Mouse (Mus musculus) megakaryocyte, embryonic 14.5 days (primary cell): ENCODE results near the gene Gm10638. TPM values are rescaled to one million over a fixed set of nuclear protein-coding genes. Genes with fewer than 3 reads are reported as not detected.

Source experiments
- H3K27me3 ChIP-seq: replicated peaks from 2 replicates; pipeline ENCODE3; 2012; ENCODE audit warnings: inconsistent platforms
- H3K36me3 ChIP-seq: replicated peaks from 2 replicates; pipeline ENCODE3; 2012; ENCODE audit warnings: low read length, inconsistent platforms, mixed read lengths
- H3K4me1 ChIP-seq: 2 replicates; pipeline ENCODE4 v1.6.1; 2012; ENCODE audit warnings: inconsistent platforms
- H3K4me3 ChIP-seq: replicated peaks from 2 replicates; pipeline ENCODE3; 2012; ENCODE audit warnings: moderate library complexity, mild to moderate bottlenecking, inconsistent platforms
- H3K9me3 ChIP-seq: 2 replicates; pipeline ENCODE4 v1.6.1; 2012; ENCODE audit warnings: inconsistent platforms
- FLI1 ChIP-seq: IDR thresholded peaks from 2 replicates; pipeline ENCODE4 v1.6.1; 2012; ENCODE audit warnings: low read length, inconsistent platforms, mixed read lengths
- GATA1 ChIP-seq: IDR thresholded peaks from 3 replicates; pipeline ENCODE4 v1.6.1; 2012; ENCODE audit warnings: mixed read lengths, low read length, inconsistent platforms, borderline replicate concordance
- polyA plus RNA-seq: library from polyadenylated mRNA; stranded (reverse); fragments of >175 nt; gene quantifications from 2 replicates; pipeline ENCODE4 v1.2.3, GENCODE M21; 2012; ENCODE audit warnings: low replicate concordance; ENCODE audit not compliant: insufficient read depth

The Gm10638 gene
- polyA plus RNA-seq, 1 experiment = 4.0 TPM

DNA sequence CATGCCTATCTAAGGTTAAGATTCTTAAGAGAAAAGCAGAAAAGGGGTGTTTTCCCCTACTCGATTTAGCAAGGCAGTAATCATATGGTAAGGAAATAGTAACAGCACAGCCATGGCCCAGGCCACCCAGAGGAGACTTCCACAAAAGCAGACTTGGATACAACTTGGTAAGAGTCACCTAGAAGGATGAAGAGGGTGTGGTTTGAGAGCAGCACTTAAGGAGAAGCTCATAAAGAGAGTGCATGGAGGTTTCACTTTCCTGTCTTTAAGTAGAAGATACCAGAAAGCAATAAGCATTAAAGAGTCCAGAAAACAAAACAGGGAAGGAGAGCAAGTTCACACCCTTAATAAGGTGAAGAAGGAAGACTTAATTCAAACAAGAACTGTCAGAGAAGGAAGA, 10.5 kb upstream of the Gm10638 start:
- Histone ChIP-seq H3K4me1 (peaks cover 68% of the 10 kb centered on the region), H3K9me3 (no peaks in the 10 kb centered on the region), H3K36me3 (peaks cover 8% of the 10 kb centered on the region), H3K4me3 (no peak overlapping the region), H3K27me3 (no peaks in the 10 kb centered on the region)
- no peak for TF ChIP-seq FLI1
- TF ChIP-seq GATA1 = no peak

DNA sequence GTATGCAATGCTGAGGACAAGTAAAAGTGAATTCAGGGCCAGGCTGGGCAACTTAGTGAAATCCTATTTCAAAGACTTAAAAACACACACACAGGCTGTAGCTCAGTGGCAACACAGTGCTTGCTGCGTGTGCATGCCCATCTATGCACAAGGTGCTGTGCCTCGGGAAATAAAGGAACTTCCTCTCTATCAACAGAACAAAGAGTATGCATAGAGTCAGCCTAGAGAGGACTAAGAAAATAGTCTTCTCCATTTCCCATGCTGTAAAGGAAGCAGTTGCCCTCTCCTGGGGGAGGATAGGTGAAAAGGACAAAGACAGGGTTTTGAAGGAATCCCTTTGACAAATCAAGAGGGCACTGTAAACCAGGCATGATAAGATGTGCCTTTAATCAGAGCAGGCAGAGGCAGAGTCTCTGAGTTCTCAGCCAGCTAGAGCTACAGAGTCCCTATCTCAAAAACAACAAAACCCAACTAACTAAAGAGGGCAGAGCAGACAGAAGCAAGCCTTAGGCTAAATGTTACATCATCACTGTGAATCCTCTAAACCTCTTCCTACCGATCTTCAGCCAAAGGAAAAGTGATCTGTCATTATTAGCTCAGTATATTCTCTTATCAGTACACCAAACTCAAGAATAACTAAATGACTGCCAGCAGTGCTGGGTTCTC, 9.9 kb upstream of the Gm10638 start:
- TF ChIP-seq FLI1 (no peak), GATA1 (no peak)

DNA sequence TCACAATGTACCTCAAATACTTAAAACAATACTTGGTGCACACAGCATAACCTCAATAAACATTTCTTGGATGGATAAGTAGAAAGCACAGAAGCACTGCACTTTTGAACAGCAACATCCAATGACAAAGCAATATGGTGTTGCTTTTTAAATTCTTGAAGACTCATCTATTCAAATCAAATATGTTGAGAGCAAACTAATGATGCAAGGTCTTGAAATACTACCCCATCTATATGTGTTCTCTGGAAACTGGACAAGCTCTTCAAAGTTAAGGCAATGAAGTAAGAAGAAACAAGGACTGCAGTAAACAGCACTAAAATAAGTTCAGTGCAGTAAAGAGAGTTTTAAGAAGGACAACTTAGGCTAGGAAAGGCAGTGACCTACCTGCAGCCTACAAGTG, 4.6 kb upstream of the Gm10638 start:
- Histone ChIP-seq H3K4me3 (no peak overlapping the region), H3K36me3 (peaks cover 9% of the 10 kb centered on the region), H3K4me1 (peaks cover 74% of the 10 kb centered on the region), H3K27me3 (no peaks in the 10 kb centered on the region), H3K9me3 (no peaks in the 10 kb centered on the region)
- TF ChIP-seq GATA1 (no peak), FLI1 (no peak)

More for the DNA sequence above, 9.9 kb upstream of the Gm10638 start:
- Histone ChIP-seq H3K36me3 (peaks cover 8% of the 10 kb centered on the region), H3K27me3 (no peaks in the 10 kb centered on the region), H3K4me1 (peaks cover 69% of the 10 kb centered on the region), H3K9me3 (no peaks in the 10 kb centered on the region), H3K4me3 (peak overlapping the region; percentile 81)

DNA sequence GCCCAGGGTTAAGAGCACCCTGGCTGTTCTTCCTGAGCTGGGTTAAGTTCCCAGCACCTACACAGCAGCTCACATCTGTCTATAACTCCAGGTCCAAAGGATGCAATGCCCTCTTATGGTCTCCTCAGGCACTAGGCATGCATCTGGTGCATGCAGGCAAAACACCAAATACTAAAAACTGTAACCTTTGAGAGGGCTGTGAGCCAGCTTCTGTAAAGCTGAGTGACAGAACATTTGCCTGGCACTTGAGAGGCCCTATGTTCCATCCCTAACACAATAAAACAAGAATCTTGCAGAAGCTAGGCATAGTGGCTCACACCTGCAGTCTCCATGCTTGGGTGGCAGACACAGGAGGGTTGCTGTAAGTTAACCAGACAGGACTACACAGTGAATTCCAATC, 3.9 kb upstream of the Gm10638 start:
- no peaks in the 10 kb centered on the region for H3K9me3 ChIP-seq
- no peaks in the 10 kb centered on the region for H3K27me3 ChIP-seq
- H3K4me3 ChIP-seq = peak overlapping the region; percentile 54
- TF ChIP-seq FLI1 = no peak
- no peak for TF ChIP-seq GATA1
- H3K36me3 ChIP-seq = peaks cover 9% of the 10 kb centered on the region
- H3K4me1 ChIP-seq = peaks cover 71% of the 10 kb centered on the region

DNA sequence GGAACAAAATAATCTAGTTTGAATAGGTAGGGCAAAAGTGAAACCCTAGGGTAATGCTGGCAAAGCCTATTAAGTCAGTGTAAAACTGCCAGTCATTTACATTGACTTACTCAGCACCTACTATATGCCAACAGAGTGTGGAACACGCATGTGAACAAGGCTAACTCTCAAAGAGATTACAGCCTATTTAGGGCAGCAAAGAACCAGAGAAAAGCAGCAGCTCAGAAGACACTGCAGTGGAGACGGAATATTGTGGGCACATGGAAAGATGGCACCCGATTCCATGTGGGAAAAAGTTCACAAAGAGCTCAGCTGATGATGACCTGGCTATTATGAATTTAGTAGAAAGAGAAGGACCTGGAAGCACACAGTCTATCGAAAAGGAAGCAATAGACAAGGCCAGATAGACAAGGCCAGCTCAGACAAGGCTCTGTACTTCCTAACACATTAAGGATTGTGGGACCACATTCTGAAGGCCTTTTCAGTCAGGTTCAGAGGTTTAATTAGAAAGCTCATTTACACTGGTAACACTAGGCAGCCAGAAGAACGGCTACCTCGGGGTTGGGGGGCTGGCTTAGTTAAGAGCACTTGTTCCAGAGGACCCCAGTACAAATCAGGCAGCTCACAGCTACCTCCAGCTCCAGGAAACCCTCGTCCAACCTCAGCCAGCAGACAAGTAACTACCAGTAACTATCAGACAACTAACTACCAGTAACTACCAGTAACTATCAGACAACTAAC, 2.7 kb upstream of the Gm10638 start:
- peaks cover 68% of the 10 kb centered on the region for H3K4me1 ChIP-seq
- H3K4me3 ChIP-seq = peak overlapping the region; percentile 59
- no peaks in the 10 kb centered on the region for H3K27me3 ChIP-seq
- TF ChIP-seq FLI1 (no peak), GATA1 (no peak)
- no peaks in the 10 kb centered on the region for H3K9me3 ChIP-seq
- H3K36me3 ChIP-seq = peaks cover 9% of the 10 kb centered on the region

DNA sequence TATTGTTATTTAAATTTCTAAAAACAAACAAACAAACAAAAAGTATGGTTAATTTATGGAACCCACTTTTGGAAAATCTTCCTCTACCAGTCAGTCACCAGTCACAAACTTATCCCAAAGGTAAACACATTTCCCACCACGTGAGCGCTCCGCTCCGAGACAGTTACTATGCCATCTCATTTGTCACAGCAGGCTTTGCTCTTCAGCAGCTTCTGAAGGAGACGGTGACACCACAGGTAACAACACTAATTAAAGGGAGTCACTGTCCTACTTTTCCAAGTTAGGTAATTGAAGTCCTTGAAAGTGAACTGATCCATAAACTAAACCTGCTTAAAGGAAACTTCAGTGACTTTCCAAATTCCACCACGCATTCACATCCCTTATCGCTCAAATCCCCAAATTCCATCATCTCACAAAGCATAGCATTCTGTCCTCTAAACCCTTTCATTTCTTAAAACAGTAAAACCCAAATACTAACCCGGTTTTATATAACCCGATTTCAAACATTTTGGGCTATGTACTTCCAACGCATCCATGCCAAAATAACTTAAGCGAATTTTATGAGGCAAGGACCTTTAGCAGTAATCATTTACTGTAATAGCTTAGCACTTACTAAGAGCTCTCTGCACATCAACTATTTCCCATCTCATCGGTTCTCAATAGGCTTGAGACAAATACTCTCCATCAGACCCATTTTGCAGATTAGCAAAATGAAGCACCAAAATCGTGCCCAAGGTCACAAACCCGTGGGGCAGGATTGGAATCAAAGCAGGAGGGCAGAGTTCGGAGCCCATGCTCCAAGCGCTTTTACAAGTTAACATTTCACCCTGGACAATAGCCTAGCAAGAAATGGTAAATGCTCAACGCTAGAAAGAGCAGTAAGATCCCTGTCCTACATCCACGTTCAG, 932 bp upstream of the Gm10638 start:
- H3K4me1 ChIP-seq = peaks cover 55% of the 10 kb centered on the region
- H3K9me3 ChIP-seq = no peaks in the 10 kb centered on the region
- no peaks in the 10 kb centered on the region for H3K27me3 ChIP-seq
- no peak for TF ChIP-seq GATA1
- TF ChIP-seq FLI1 = no peak
- peaks cover 4% of the 10 kb centered on the region for H3K36me3 ChIP-seq
- H3K4me3 ChIP-seq = peak overlapping the region; percentile 97

DNA sequence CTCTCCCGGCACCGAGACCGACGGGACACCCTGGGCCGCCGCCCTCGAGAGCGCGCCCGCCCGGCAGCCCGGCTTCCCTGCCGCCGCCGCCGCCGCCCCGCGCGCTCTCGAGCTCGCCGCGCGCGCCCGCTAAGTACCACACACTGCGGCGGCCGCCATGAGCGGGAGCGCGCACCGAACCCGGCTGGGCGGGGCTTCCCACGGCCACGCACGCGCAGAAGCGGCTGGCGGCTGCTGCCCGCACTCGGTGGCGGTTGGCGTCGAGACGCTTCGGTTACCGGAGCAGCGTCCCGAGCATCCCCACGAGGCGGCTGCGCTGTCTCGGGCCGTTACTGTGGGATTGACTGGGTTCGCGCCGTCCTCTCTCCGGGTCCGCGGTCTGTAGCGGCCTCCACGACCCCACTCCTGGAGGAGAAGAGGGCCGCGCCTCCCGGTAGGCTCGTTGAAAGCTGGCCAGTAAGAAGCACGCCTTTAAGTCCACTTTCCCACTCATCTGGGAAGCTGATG, 489 bp downstream of the Gm10638 start:
- H3K4me1 ChIP-seq = peaks cover 42% of the 10 kb centered on the region
- H3K4me3 ChIP-seq = peak overlapping the region; percentile 97
- TF ChIP-seq GATA1 (no peak), FLI1 (no peak)
- peaks cover 4% of the 10 kb centered on the region for H3K36me3 ChIP-seq
- no peaks in the 10 kb centered on the region for H3K27me3 ChIP-seq
- H3K9me3 ChIP-seq = no peaks in the 10 kb centered on the region

DNA sequence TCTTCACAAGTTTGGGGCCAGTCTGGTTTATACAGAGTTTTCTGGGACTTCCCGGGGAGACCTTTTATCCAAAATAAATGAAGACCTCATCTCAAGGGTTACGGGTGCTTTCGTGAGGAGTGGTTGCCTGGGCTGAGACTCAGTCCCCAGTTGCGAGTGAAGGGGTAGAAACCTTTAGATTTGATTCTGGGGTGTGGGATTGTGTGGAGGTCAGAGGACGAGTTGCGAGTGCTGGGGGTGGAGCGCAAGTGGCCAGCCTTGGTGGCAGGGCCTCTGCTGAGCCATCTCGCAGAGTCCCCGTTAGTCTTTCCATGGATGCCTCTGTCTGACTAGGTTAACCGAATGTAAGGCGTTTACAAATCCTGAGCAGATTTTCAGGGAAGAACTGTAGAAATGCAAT, 1.0 kb downstream of the Gm10638 start:
- Histone ChIP-seq H3K27me3 (peaks cover 2% of the 10 kb centered on the region), H3K9me3 (no peaks in the 10 kb centered on the region), H3K4me1 (peaks cover 37% of the 10 kb centered on the region), H3K4me3 (peak overlapping the region; percentile 97), H3K36me3 (peaks cover 3% of the 10 kb centered on the region)
- TF ChIP-seq GATA1 (no peak), FLI1 (no peak)

DNA sequence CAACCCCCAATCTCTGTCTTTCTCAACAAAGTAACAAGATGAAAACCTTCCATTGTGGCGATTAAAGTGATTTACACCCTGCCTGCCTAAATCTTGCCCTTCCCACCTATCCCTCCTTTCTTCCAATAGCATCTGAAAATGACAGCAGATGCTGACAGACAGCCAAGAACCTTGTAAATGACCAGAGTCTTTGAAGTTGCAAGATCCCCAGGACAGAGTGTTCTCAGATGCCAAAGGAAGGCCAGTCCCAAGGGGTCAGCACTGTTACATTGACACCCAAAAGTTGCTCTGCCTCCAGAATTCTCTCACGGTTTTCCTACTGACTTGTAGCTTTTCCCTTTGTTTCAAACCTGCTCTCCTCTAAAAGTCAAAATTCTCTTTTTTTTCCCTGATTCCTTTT, 4.3 kb downstream of the Gm10638 start:
- TF ChIP-seq GATA1 (no peak), FLI1 (no peak)
- Histone ChIP-seq H3K4me3 (no peak overlapping the region), H3K36me3 (no peaks in the 10 kb centered on the region), H3K27me3 (peaks cover 20% of the 10 kb centered on the region), H3K4me1 (peaks cover 9% of the 10 kb centered on the region), H3K9me3 (peaks cover 8% of the 10 kb centered on the region)
